8 mouse cellular contexts compared by ENCODE assay signal in genomic region chr6:126938047-126938446, GRCm38 (mm10). TPM values are rescaled to one million over a fixed set of nuclear protein-coding genes. Genes with fewer than 3 reads are reported as not detected.
DNase-seq lines count a peak whose midpoint lies in the region; ATAC-seq lines count a peak whose summit lies in the region.

No protein-coding gene starts in this region.

- 89% methylated on average over 2 of the region's 2 CpGs for WGBS in limb, embryonic 13.5 days

- H3K4me1 ChIP-seq in limb, embryonic 13.5 days: peaks cover 28% of the 10 kb centered on the region

- peak overlapping the region; percentile 96 for H3K4me2 ChIP-seq in limb, embryonic 13.5 days (replicated peaks)

- H3K9me3 ChIP-seq in limb, embryonic 13.5 days: no peaks in the 10 kb centered on the region

- H3K4me3 ChIP-seq in limb, embryonic 13.5 days: peak overlapping the region; percentile 73

- H3K27ac ChIP-seq in limb, embryonic 13.5 days: no peak overlapping the region

- 0 out of 2 replicates have a peak overlapping the region, but pooled peaks have one; percentile 8 for H3K9ac ChIP-seq in limb, embryonic 13.5 days

- no peaks in the 10 kb centered on the region for H3K27me3 ChIP-seq in limb, embryonic 13.5 days

- ATAC-seq in limb, embryonic 13.5 days (ENCODE audit: low FRiP score, low read depth): no peak
- no peak for ATAC-seq in inflammation-experienced regulatory T-cells, adult 6 months

- DNase-seq in embryo, embryonic 10.5 days (ENCODE audit: low spot score): peak; percentile 26
- no peak for DNase-seq in embryo, embryonic 10 days (ENCODE audit: low spot score)
- peak; percentile 19 for DNase-seq in thymus, postnatal 14 days
- DNase-seq in thymus, postnatal 10 days (ENCODE audit: low spot score in 2 of 2): no peak
- no peak for DNase-seq in urinary bladder, postnatal 10 days (ENCODE audit: low spot score)
- no peak for DNase-seq in thymus, adult 18-20 months

- H3K36me3 ChIP-seq in limb, embryonic 13.5 days: peaks cover 22% of the 10 kb centered on the region

RNA-seq across cellular contexts. Expression of gene Rad51ap1, which starts 1.3 kb away (rescaled TPM):
- polyA plus RNA-seq in limb, embryonic 13.5 days (2015; fragmentation: Nextera tagmentation; extraction: Ambion mirVana): 54.3 and 63.8 TPM in 2 replicates
- polyA plus RNA-seq in inflammation-experienced regulatory T-cells, adult 6 months (2017; shearing (Covaris generic)): 10 to 100 TPM in 1 of 3 experiments, 1 to 10 TPM in 2; 5.8 to 36.4 (median 6.2) TPM

RNA-seq across cellular contexts. Expression of gene D6Wsu163e, which starts 1.7 kb away (rescaled TPM):
- polyA plus RNA-seq in limb, embryonic 13.5 days (2015; fragmentation: Nextera tagmentation; extraction: Ambion mirVana): 17.2 and 18.0 TPM in 2 replicates
- polyA plus RNA-seq in inflammation-experienced regulatory T-cells, adult 6 months (2017; shearing (Covaris generic)): 10 to 100 TPM; 10.2 to 13.3 (median 13.1) TPM

RNA-seq across cellular contexts. Expression of gene Dyrk4, which starts 16.4 kb away (rescaled TPM):
- polyA plus RNA-seq in limb, embryonic 13.5 days (2015; fragmentation: Nextera tagmentation; extraction: Ambion mirVana): not detected in 2 replicates
- under 1 TPM in 2 of 3 experiments, not detected in 1; 0.21 to 0.71 TPM for polyA plus RNA-seq in inflammation-experienced regulatory T-cells, adult 6 months (2017; shearing (Covaris generic))

Comparison
In these comparisons a context has a peak if more than half of its experiments do, and no peak if none do; other contexts are left out.
1. DNase-seq: peak in embryo, embryonic 10.5 days (single experiment) and thymus, postnatal 14 days (single experiment); none in embryo, embryonic 10 days (single experiment), thymus, postnatal 10 days (0 of 2), urinary bladder, postnatal 10 days (single experiment) and thymus, adult 18-20 months (0 of 2).